Mouse (Mus musculus): ENCODE measurements around the gene Foxp2.
A peak's percentile ranks its signal among the peaks of the same experiment; 100 is the strongest.

The Foxp2 gene

DNA sequence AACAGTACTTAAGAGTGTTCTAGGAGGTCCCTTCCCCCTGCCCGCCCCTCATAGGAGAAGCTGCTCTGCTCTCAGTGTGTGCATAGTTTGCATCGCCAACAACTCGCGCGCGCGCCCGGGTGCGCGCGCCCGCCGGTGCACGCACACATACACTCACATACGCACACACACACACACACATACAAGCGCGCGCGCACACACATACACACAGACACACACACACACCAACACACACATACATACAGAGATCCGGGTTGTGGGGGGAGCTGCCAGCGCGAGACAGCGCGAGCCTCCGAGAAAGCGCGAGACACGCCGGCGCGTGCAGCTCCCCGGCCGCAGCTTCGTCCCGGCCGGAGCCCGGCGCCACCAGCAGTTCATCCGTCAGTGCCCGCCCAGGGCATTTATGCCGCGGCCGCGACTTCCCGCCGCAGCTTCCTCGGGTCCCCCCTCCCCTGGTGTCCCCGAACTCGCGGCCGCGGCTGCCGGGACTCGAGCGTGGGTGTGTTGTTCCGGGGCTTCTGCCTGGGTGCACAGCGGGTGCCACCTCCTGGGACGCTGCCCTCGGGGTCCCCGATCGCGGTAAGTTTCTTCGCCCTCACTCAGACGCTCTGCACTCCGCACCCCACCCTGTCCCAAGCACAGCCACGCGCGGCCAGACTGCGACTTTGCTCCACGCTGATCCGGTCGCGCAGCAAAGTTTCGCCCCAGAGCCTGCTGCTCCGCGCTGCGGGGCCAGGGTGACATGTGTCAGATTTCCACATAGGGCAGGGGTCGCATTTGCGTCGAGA, at the start of gene Foxp2:
Foxp2 (plus strand) TSS at position 167 of the 788 bp plus-strand sequence.
- DNase-seq (ENCODE audit: low spot score in 2 of 2) = peak; percentile 2 to 6

GRCm38 (mm10) chr6:14885199-14885598, 15.9 kb upstream of the Foxp2 start:
- DNase-seq (ENCODE audit: low spot score in 2 of 2) = no peak

- DNase-seq (ENCODE audit: low spot score in 2 of 2) = no peak
Observed at GRCm38 (mm10) chr6:14897028-14897427, 4.1 kb upstream of the Foxp2 start.

DNA sequence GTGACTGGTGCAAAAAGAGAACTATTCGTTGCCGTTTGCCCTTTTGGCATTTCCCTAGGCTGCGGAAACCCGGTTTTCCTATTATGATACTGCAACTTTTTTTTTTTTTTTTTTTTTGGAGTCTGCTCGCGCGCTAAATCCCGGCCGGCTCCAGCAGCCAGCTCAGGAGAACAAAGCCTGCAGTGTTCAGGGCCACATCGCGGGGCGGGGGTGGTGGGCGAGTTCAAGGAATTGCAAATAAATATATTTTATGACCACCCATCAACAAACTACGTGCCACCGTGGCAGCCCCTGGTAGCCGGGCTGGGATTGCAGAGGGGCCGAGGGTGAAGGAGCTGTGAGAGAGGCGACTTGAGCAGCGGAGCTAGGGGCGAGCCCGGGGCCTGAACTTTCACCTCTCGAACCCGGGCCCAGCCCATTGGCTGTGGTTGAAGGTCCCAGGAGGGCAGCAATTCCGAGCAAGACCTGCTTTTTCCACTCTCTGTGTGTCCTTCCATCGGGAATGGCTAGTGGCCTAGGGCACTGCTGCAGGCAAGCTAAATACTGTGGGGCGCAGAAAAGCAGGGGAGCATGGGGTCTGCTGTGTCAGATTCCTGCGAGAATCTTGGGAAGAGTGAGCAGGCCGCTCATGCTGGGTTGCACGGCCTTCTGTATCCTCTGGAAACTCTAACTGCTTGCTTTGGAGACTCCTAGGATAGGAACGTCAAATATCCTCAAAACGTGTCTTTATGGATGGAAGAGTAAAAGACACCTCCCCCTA, 2.9 kb upstream of the Foxp2 start:
- no peak for DNase-seq (ENCODE audit: low spot score in 2 of 2)

DNA sequence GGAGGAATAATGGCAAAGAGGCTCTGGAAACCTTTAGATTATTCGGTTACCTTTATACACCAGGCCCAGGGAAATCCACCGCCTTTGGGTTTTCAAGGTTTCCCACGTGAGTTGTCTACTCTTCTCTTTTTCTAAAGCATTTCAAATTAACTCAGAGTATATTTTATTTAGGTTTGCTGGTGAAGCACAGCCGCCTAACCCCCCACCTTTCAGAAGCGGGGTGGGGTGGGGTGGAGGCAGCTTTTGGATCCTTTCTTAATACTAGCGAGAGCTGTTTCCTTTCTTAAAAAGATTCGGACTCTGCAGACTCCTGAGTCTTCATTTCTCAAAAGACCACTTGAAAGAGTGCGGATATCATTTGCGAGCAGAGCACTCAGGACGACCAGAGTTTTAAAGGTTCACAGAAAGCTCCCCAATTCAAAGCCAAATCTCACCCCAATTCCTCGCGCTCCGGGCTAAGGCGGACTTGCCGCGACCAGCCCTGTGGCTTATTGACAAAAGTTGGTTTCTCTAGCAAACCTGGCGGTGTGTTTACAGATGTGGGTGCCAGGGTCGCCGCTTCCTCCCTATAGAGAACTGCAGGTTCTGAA, 2.0 kb upstream of the Foxp2 start:
- DNase-seq (ENCODE audit: low spot score in 2 of 2) = no peak

DNA sequence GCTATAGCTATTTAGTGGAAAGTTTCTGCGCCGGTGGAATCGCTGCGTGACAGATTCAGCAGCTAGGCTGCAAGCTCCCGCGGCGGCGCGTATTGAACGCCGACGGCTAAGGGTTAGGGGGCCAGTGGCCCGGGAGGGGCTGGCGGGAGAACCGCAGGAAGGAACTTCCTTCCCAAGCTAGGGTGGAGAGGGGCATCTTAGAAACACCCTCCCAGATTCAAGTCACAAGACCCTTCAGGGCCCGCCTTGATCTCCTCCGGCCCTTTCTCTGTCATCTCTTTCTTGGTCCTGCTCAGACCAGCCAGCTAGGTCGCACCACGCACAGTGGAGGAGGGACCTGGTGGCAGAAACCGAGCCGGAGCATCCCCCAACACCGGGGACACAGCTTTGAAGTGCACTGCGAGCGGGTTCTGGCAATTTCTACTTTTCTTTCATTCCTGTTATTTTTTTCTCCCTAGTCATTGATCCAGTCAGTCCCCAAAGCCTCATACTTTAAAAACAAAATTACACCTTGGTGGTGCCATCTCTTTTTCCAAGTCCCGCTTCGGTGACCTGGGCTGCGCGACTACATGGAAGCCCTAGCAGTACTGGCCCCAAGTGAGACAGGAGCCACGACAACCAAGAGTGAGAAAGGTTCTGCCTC, 1.1 kb upstream of the Foxp2 start:
- no peak for DNase-seq (ENCODE audit: low spot score in 2 of 2)

GRCm38 (mm10) chr6:14900579-14901021, 549 bp upstream of the Foxp2 start:
- no peak for DNase-seq (ENCODE audit: low spot score in 2 of 2)

DNA sequence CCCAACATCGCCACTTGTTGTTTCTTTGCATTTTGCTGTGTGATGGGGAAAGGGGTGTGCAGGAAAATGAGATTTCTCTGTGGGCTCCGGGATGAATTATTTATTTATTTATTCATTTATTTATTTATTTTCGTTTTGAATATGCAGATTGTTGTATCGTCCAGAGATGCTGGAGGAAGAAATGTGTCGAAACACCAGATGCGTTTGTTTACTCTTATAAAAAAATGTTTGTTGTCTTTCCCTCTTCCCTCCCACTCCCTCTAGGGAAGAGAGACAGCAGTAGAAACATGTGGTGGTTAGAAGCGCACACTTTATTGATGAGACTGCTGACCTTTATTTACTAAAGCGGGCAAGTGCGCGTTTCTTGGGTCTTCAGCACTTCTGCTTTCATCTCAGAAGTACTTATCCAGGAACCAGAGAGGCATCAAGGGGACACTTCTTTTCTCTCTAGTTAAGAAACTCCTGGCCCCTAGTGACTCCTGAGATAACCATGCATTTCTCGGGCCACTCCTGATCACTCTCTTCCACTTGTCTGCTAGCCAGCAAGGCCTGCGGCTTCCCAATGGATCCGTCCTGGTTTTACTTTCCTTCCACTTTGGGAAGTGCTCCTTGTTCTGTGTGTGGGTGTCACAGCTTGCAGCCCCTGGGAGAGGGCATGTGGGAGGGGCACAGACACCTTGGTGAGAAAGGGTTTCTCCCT, 972 bp downstream of the Foxp2 start:
- no peak for DNase-seq (ENCODE audit: low spot score in 2 of 2)

DNA sequence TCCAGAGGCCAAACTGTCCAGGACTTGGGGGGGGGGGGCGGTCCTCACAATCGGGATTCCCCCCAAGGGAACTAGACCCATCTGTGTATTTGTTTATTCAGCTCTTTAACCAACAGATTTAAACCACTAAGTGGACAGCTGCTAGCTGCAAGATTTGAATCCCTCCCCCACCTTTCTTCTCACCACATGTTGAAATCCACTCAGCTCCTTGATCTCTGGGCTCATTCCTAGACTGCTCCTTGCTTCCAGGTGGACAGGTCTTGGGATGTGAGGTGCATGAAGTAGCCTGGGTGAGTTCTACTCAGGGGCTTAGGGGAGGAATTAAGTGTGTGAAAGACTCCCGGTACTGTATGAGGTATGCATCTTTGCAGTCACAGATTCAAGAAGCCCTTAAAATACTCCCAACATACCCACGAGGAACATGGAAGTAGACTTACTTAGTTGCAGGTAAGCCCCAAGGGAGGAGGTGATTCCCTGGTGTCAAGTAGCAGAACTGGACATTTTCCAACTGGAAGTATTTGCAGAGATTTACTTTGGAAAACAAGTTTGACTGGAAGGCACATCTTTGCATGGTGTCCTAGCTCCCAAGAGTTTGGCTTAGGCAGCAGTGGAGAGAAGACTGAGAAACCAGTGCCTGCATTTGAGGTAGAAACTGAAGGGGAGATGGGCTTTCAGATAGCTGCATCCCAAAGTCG, 2.3 kb downstream of the Foxp2 start:
- no peak for DNase-seq (ENCODE audit: low spot score in 2 of 2)

DNA sequence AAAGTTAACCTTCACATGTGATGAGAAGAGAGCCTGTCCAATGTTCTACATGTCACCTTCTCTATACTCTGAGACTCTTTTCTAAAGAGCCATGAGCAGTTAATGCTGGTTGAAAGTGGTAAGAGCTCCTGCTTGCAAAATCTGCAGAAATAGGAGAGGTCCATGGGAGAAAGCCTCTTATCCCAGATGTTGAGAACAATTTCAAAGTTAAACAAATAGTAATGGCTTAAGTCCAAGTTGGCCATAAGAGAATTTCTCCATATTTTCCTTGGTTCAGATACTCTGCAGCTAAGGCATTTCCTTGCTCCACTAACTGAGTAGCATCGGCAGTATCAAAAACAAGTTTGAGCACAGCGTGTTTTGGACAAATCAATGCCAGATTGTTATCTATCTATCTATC, 13.9 kb downstream of the Foxp2 start:
- DNase-seq (ENCODE audit: low spot score in 2 of 2) = no peak

DNA sequence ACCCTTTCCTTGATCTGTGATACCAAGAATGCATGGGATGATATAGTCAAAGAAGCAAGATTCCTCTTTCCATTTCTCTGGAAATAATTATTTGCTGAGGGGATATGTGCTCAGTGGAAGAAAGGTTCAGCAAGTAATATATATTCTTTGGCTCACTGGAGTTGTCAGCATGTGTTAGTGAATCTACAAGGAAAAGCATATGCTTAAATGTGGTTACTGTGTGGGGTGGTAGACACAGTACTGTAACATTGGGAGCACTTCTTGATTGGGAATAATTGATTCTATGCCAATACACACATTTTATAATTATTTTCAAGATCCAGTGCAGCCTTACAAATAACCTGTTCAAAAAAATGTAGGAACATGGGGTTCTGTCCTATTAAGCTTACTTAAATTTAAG, 21.6 kb downstream of the Foxp2 start:
- DNase-seq (ENCODE audit: low spot score in 2 of 2) = no peak

GRCm38 (mm10) chr6:14924976-14925489, 23.9 kb downstream of the Foxp2 start:
- no peak for DNase-seq (ENCODE audit: low spot score in 2 of 2)

GRCm38 (mm10) chr6:14951060-14951459, 49.9 kb downstream of the Foxp2 start:
- no peak for DNase-seq (ENCODE audit: low spot score in 2 of 2)

DNA sequence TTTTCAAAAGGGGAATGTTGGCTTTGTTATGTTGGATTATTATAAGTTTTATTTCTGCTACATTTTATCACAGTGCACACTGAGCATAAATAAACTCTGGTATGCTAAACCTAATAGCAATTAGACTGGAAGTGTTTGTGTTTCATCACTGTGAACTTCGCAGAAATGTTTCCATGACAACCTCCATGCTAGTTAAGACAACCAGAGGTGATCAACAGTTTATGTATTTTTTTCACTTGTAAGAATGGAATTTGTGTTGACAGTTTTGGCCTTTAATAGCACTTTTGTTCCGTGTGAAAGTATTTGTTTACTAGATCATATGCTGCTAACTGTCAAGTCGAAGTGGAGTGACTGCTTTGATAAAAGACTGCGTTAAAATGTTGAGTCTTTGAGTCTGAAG, 51.6 kb downstream of the Foxp2 start:
- DNase-seq (ENCODE audit: low spot score in 2 of 2) = no peak

GRCm38 (mm10) chr6:14977042-14977441, 75.9 kb downstream of the Foxp2 start:
- DNase-seq (ENCODE audit: low spot score in 2 of 2) = no peak

DNA sequence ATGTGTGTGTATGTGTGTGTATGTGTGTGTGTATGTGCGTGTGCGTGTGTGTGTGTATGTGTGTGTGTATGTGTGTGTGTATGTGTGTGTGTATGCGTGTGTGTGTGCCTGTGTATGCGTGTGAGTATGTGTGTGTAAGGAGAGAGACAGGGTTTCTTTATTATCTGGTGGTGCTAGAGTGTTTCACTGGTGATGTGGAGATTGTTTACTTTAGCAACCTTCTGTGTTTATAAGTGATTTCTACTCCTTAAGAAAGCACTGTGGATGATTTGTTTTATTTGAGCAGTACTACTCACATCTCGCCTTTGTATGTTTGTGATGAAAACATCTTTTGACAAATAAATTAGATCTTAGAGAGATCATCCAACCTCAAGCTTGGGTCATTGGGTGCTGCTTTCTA, 77.1 kb downstream of the Foxp2 start:
- DNase-seq (ENCODE audit: low spot score in 2 of 2) = no peak

GRCm38 (mm10) chr6:15008113-15008512, 107.0 kb downstream of the Foxp2 start:
- no peak for DNase-seq (ENCODE audit: low spot score in 2 of 2)

DNA sequence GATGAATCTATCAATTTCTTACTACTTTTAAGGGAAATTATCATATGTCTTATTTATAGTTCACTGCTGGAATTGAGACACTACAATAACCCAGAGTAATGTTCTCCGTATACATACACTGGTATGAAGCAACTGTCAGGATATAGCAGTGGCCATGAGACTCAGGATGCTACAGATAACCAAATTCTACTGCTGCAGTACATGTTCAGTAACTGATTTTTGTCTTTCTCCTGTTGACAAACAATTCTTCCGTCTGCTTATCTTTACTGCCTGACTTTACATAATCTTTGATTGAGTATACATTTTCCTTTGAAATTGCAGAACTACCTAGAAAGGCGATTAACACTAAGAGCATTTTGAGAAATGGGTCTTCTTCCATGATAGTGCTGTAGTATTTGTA, 127.3 kb downstream of the Foxp2 start:
- DNase-seq (ENCODE audit: low spot score in 2 of 2) = no peak

DNA sequence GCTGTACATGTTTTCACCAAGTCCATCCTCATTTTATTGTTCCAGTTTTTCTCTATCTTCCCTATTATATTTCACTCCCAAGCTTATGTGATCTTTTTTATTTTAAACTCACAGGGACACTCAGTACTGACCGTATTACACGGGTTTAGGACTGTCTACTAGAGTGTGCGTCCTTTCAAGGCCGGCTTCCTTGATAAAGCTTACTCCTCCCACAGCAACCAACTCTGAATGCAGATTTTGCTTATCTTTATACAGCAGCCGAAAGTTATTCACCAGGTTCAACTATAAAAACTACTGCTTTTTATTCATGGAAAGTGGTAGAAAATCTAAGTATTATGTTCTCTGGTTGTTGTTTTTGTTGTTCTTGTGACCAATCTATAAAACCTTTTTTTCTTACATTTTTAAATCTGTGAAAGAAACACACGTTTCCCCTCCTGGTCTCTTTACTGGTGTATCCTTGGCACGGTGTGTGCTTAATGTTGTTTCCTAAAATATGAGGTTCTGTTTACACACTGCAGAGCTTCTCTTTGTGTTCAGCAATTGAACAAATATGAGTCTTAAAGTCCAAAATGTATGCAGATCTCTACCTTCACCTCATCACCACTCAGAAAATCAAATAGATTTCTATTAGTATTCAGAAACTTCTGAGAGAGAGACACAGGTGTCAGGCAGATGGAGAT, 128.4 kb downstream of the Foxp2 start:
- no peak for DNase-seq (ENCODE audit: low spot score in 2 of 2)

- no peak for DNase-seq (ENCODE audit: low spot score in 2 of 2)
Observed at GRCm38 (mm10) chr6:15063246-15063645, 162.1 kb downstream of the Foxp2 start.
